Mouse (Mus musculus): ENCODE results near the gene Gm21095.
"Not testable (repeated sequence)": the region's sequence is repeated elsewhere in the genome, so short reads cannot be mapped to it uniquely, and the experiment has no call there.

Gm21095 gene

DNA sequence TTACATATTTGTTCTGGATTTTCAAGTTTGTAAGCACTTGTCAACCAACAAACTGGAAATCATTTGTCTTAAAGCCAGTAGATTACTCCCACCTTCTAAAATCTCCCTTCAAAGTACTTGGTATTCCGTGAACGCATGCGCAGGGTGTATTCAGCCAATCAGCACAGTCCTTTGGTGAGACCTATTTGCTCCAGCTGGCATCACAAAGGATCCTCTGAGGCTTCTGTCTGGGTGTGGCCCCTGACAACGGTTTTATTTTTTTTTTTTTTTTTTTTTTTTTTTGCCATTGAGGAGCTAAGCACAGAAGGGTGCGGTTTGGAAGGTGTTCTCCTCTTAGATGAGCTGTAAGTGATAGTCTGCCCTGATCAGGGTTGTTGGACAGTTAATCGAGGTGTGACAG, at the start of gene Gm21095:
Gm21095 (plus strand) TSS at position 301 of the 400 bp plus-strand sequence.
- DNase-seq = not testable (repeated sequence)
